Mouse (Mus musculus) adipocyte (in vitro differentiated cells): ENCODE data around the gene E330009J07Rik.

Experiments used
- DNase-seq: peaks from one replicate; pipeline ENCODE4 v3.0.0-alpha.2; 2016; ENCODE audit warnings: low spot score

E330009J07Rik gene

GRCm38 (mm10) chr6:40436047-40436483 lies at the start of gene E330009J07Rik:
Gene E330009J07Rik (minus strand): TSS chr6:40436135.
- peak; percentile 21 for DNase-seq

- DNase-seq: no peak
Measured at GRCm38 (mm10) chr6:40482318-40482717, 46.4 kb upstream of the E330009J07Rik start.

GRCm38 (mm10) chr6:40479705-40480104 lies 43.8 kb upstream of the E330009J07Rik start:
- peak; percentile 56 for DNase-seq

- DNase-seq: no peak
Measured at GRCm38 (mm10) chr6:40476132-40476531, 40.2 kb upstream of the E330009J07Rik start.

- DNase-seq: no peak
Measured at GRCm38 (mm10) chr6:40471720-40472010, 35.7 kb upstream of the E330009J07Rik start.

GRCm38 (mm10) chr6:40470916-40471719 lies 35.2 kb upstream of the E330009J07Rik start, which contains the start of gene Ssbp1:
Gene Ssbp1 (plus strand): TSS chr6:40471352.
- peak; percentile 98 for DNase-seq

- no peak for DNase-seq
Measured at GRCm38 (mm10) chr6:40465710-40466109, 29.8 kb upstream of the E330009J07Rik start.

- DNase-seq: no peak
Measured at GRCm38 (mm10) chr6:40454436-40455041, 18.6 kb upstream of the E330009J07Rik start.

GRCm38 (mm10) chr6:40448626-40449025 lies 12.7 kb upstream of the E330009J07Rik start:
- DNase-seq: no peak

GRCm38 (mm10) chr6:40443281-40443928 lies 7.5 kb upstream of the E330009J07Rik start:
- no peak for DNase-seq

- no peak for DNase-seq
Measured at GRCm38 (mm10) chr6:40441755-40442154, 5.8 kb upstream of the E330009J07Rik start.

GRCm38 (mm10) chr6:40441276-40441675 lies 5.3 kb upstream of the E330009J07Rik start:
- no peak for DNase-seq

GRCm38 (mm10) chr6:40439731-40440130 lies 3.8 kb upstream of the E330009J07Rik start:
- no peak for DNase-seq

- no peak for DNase-seq
Measured at GRCm38 (mm10) chr6:40438936-40439335, 3.0 kb upstream of the E330009J07Rik start, which contains the start of gene Wee2. Gene Wee2 (plus strand): TSS chr6:40439088.

- DNase-seq: no peak
Measured at GRCm38 (mm10) chr6:40435151-40436046, 536 bp downstream of the E330009J07Rik start.

- DNase-seq: no peak
Measured at GRCm38 (mm10) chr6:40434697-40435096, 1.2 kb downstream of the E330009J07Rik start.

GRCm38 (mm10) chr6:40432346-40433275 lies 3.3 kb downstream of the E330009J07Rik start:
- no peak for DNase-seq

- DNase-seq: no peak
Measured at GRCm38 (mm10) chr6:40431812-40432211, 4.1 kb downstream of the E330009J07Rik start.

- DNase-seq: no peak
Measured at GRCm38 (mm10) chr6:40431356-40431755, 4.6 kb downstream of the E330009J07Rik start.

- no peak for DNase-seq
Measured at GRCm38 (mm10) chr6:40430878-40431277, 5.1 kb downstream of the E330009J07Rik start.

GRCm38 (mm10) chr6:40430251-40430650 lies 5.7 kb downstream of the E330009J07Rik start:
- DNase-seq: no peak
